Mouse (Mus musculus) liver, postnatal 0 days (tissue): Measurements from ENCODE around the gene Tspan15. TPM values are rescaled to one million over a fixed set of nuclear protein-coding genes. Genes with fewer than 3 reads are reported as not detected.
A peak's percentile ranks its signal among the peaks of the same experiment; 100 is the strongest.

Source experiments
- ATAC-seq: fragments of 200-750 bp; cut with Nextera tagmentation; 2 replicates; pipeline ENCODE4 v1.8.0; 2017; ENCODE audit warnings: mild to moderate bottlenecking, moderate library complexity
- DNase-seq: peaks from one replicate; pipeline ENCODE4 v3.0.0-alpha.2; 2016
- H3K27ac ChIP-seq: fragments of 300-500 bp; sonication (generic); 2 replicates; pipeline ENCODE4 v1.5.1; 2014; ENCODE audit warnings: antibody characterized with exemption, moderate library complexity, mild to moderate bottlenecking, low read depth
- H3K27me3 ChIP-seq: fragments of 300-500 bp; sonication (generic); 2 replicates; pipeline ENCODE4 v1.6.1; 2014; ENCODE audit warnings: low read length, control low read depth, mixed read lengths; ENCODE audit not compliant: insufficient read depth
- H3K36me3 ChIP-seq: fragments of 300-500 bp; sonication (generic); replicated peaks from 2 replicates; pipeline ENCODE4 v1.6.1; 2014; ENCODE audit warnings: mild to moderate bottlenecking, control low read depth, low read length, moderate library complexity, mixed read lengths; ENCODE audit not compliant: insufficient read depth
- H3K4me1 ChIP-seq: fragments of 300-500 bp; sonication (generic); 2 replicates; pipeline ENCODE4 v1.6.1; 2014; ENCODE audit warnings: antibody characterized with exemption, mild to moderate bottlenecking, control low read depth; ENCODE audit not compliant: insufficient read depth
- H3K4me2 ChIP-seq: fragments of 300-500 bp; sonication (generic); 2 replicates; pipeline ENCODE4 v1.6.1; 2014; ENCODE audit warnings: low read depth, mild to moderate bottlenecking, low read length, moderate library complexity, mixed read lengths
- H3K4me3 ChIP-seq: fragments of 300-500 bp; sonication (generic); 2 replicates; pipeline ENCODE4 v1.5.1; 2014; ENCODE audit warnings: low read depth, low read length
- H3K9ac ChIP-seq: fragments of 300-500 bp; sonication (generic); replicated peaks from 2 replicates; pipeline ENCODE4 v1.6.1; 2014; ENCODE audit warnings: mild to moderate bottlenecking, moderate library complexity
- H3K9me3 ChIP-seq: fragments of 300-500 bp; sonication (generic); 2 replicates; pipeline ENCODE4 v1.6.1; 2016; ENCODE audit warnings: mild to moderate bottlenecking, control low read depth, low read length, mixed read lengths
- CTCF ChIP-seq: sonication (generic); IDR thresholded peaks from 2 replicates; pipeline ENCODE4 v1.5.1; 2016; ENCODE audit warnings: antibody characterized with exemption, low read depth
- EP300 ChIP-seq: IDR thresholded peaks from 2 replicates; pipeline ENCODE4 v1.6.1; 2016; ENCODE audit warnings: antibody characterized with exemption, low read depth, mild to moderate bottlenecking
- WGBS: fragments of 180-500 bp; shearing (Covaris S2); extraction: QIAGEN DNeasy Blood & Tissue Kit; methylation state at CpG from one replicate; pipeline ENCODE4 v1.1.7; 2014; ENCODE audit not compliant: insufficient replicate concordance; 5-methylcytosine and 5-hydroxymethylcytosine counted together
- polyA plus RNA-seq: library from polyadenylated mRNA; unstranded; fragments of >200 nt; fragmentation: Nextera tagmentation; extraction: Ambion mirVana; gene quantifications from 2 replicates; pipeline ENCODE4 v1.2.1, GENCODE M21; 2015

The Tspan15 gene
- polyA plus RNA-seq, 1 experiment from 2014 or later = 13.0 TPM

- H3K4me1 ChIP-seq = no peaks in the 10 kb centered on the region
Measured at GRCm38 (mm10) chr10:62237205-62237604, 6.2 kb upstream of the Tspan15 start.

GRCm38 (mm10) chr10:62236165-62236564, 5.1 kb upstream of the Tspan15 start:
- Histone ChIP-seq H3K4me2 (no peak overlapping the region), H3K4me3 (no peak overlapping the region), H3K9me3 (no peaks in the 10 kb centered on the region), H3K27ac (no peak overlapping the region), H3K4me1 (peaks cover 5% of the 10 kb centered on the region), H3K27me3 (no peaks in the 10 kb centered on the region), H3K9ac (no peak overlapping the region), H3K36me3 (no peaks in the 10 kb centered on the region)
- WGBS = 88% methylated on average over 6 of the region's 6 CpGs
- TF ChIP-seq EP300 = no peak
- no peak for TF ChIP-seq CTCF
- no peak for ATAC-seq
- no peak for DNase-seq

More at GRCm38 (mm10) chr10:62237205-62237604, 6.2 kb upstream of the Tspan15 start:
- Histone ChIP-seq H3K9me3 (no peaks in the 10 kb centered on the region), H3K4me2 (no peak overlapping the region; the same call in 1 of the 2 replicates), H3K36me3 (no peaks in the 10 kb centered on the region), H3K27me3 (0 out of 2 replicates have a peak, but pooled peaks cover 3% of the 10 kb centered on the region), H3K27ac (peak overlapping the region; percentile 46; the same call in 1 of the 2 replicates), H3K4me3 (no peak overlapping the region), H3K9ac (no peak overlapping the region)
- peak; percentile 96 for ATAC-seq
- TF ChIP-seq EP300 (peak; percentile 93), CTCF (0 out of 2 replicates have a peak, but pooled peaks have one; percentile 2)
- peak; percentile 42 for DNase-seq
- WGBS = 50% methylated on average over 9 of the region's 10 CpGs

GRCm38 (mm10) chr10:62231811-62232210, 760 bp upstream of the Tspan15 start:
- no peak for TF ChIP-seq EP300
- TF ChIP-seq CTCF = no peak
- 83% methylated on average over 3 of the region's 3 CpGs for WGBS
- DNase-seq (no peak), ATAC-seq (no peak; the same call in 1 of the 2 replicates)
- H3K9ac ChIP-seq = no peak overlapping the region
- H3K4me1 ChIP-seq = peaks cover 15% of the 10 kb centered on the region
- H3K36me3 ChIP-seq = no peaks in the 10 kb centered on the region
- H3K27ac ChIP-seq = no peak overlapping the region
- H3K27me3 ChIP-seq = peaks cover 9% of the 10 kb centered on the region; the same call in 1 of the 2 replicates
- no peak overlapping the region for H3K4me2 ChIP-seq
- no peak overlapping the region for H3K4me3 ChIP-seq
- H3K9me3 ChIP-seq = no peaks in the 10 kb centered on the region

- TF ChIP-seq EP300 (no peak), CTCF (no peak)
- Histone ChIP-seq H3K27me3 (peaks cover 9% of the 10 kb centered on the region; the same call in 1 of the 2 replicates), H3K27ac (0 out of 2 replicates have a peak overlapping the region, but pooled peaks have one; percentile 53), H3K36me3 (no peaks in the 10 kb centered on the region), H3K4me3 (peak overlapping the region; percentile 67), H3K9me3 (no peaks in the 10 kb centered on the region), H3K4me1 (peaks cover 15% of the 10 kb centered on the region), H3K4me2 (peak overlapping the region; percentile 98), H3K9ac (no peak overlapping the region)
- DNase-seq (no peak), ATAC-seq (no peak; the same call in 1 of the 2 replicates)
- WGBS = 3% methylated on average over 13 of the region's 13 CpGs
Measured at GRCm38 (mm10) chr10:62231395-62231732, 313 bp upstream of the Tspan15 start.

- no peaks in the 10 kb centered on the region for H3K9me3 ChIP-seq
- H3K4me1 ChIP-seq = peaks cover 15% of the 10 kb centered on the region
- no peak for DNase-seq
- WGBS = 68% methylated on average over 6 of the region's 6 CpGs
- H3K27ac ChIP-seq = no peak overlapping the region
- no peak overlapping the region for H3K9ac ChIP-seq
- no peaks in the 10 kb centered on the region for H3K36me3 ChIP-seq
- TF ChIP-seq EP300 = no peak
- TF ChIP-seq CTCF = no peak
- no peak overlapping the region for H3K4me2 ChIP-seq
- no peak overlapping the region for H3K4me3 ChIP-seq
- ATAC-seq = no peak
- H3K27me3 ChIP-seq = peaks cover 9% of the 10 kb centered on the region; the same call in 1 of the 2 replicates
Measured at GRCm38 (mm10) chr10:62228126-62228525, 2.9 kb downstream of the Tspan15 start.

GRCm38 (mm10) chr10:62225839-62226238, 5.2 kb downstream of the Tspan15 start:
- 83% methylated on average over 7 of the region's 7 CpGs for WGBS
- Histone ChIP-seq H3K9me3 (no peaks in the 10 kb centered on the region), H3K4me3 (no peak overlapping the region), H3K36me3 (no peaks in the 10 kb centered on the region), H3K27me3 (peaks cover 9% of the 10 kb centered on the region; the same call in 1 of the 2 replicates), H3K27ac (no peak overlapping the region), H3K9ac (no peak overlapping the region), H3K4me1 (peaks cover 24% of the 10 kb centered on the region), H3K4me2 (no peak overlapping the region)
- DNase-seq (no peak), ATAC-seq (no peak)
- no peak for TF ChIP-seq CTCF
- TF ChIP-seq EP300 = no peak
